Mouse (Mus musculus) erythroblast, embryonic 14.5 days (primary cell): ENCODE data around the gene Ar.

ENCODE experiments used
- GATA1 ChIP-seq: IDR thresholded peaks from 2 replicates; pipeline ENCODE4 v1.6.1; 2012; ENCODE audit warnings: low read length, inconsistent platforms, mixed read lengths
- TAL1 ChIP-seq: IDR thresholded peaks from 3 replicates; pipeline ENCODE4 v1.6.1; 2012; ENCODE audit warnings: low read length, inconsistent platforms, mixed read lengths

DNA sequence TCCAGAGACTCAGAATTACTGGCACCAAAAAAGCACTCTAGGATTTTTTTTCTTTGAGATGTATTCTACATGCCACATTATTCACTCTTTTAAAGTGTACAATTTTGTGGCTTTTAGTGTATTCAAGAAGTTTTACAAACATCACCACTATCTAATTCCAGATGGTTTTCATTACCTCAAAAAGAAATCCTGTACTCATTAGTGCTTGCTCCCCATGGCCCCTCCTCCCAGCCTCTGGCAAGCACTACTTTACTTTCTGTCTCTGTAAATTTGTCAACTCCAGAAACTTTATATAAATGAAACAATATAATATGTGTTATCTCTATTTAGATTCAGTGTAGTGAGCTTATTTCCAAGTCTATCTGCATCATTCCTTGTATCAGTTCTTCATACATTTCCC, 122.8 kb downstream of the Ar start:
- TF ChIP-seq TAL1 (no peak), GATA1 (no peak)
